Mouse (Mus musculus) thymus, postnatal 25 days (tissue): ENCODE results near the gene Ubash3b.
A peak's percentile ranks its signal among the peaks of the same experiment; 100 is the strongest.

Experiments used
- DNase-seq: peaks from one replicate; pipeline ENCODE4 v3.0.0; 2022

Ubash3b gene

DNA sequence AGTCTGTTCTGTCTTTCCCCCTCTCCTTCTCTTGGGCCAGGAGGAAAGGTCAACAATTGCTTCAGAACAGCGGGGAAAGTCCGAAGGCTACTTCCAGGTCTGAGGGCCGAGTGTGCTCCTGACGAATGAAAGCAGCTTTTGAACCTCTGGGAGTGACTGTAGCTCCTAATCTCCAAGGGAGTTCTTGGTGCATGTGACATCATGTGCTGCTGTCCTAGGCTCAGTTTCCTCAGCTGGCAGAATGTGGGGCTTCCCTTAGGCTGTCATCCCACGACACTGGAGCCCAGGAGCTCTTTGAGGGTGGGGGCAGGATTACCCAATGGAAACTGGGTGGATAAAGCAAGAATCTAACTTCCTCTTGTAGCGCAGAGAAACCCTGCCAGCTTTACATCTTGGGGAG is at the start of gene Ubash3b:
TSS of gene Ubash3b (minus strand) at position 285 of the 400 bp plus-strand sequence.
- no peak for DNase-seq

DNA sequence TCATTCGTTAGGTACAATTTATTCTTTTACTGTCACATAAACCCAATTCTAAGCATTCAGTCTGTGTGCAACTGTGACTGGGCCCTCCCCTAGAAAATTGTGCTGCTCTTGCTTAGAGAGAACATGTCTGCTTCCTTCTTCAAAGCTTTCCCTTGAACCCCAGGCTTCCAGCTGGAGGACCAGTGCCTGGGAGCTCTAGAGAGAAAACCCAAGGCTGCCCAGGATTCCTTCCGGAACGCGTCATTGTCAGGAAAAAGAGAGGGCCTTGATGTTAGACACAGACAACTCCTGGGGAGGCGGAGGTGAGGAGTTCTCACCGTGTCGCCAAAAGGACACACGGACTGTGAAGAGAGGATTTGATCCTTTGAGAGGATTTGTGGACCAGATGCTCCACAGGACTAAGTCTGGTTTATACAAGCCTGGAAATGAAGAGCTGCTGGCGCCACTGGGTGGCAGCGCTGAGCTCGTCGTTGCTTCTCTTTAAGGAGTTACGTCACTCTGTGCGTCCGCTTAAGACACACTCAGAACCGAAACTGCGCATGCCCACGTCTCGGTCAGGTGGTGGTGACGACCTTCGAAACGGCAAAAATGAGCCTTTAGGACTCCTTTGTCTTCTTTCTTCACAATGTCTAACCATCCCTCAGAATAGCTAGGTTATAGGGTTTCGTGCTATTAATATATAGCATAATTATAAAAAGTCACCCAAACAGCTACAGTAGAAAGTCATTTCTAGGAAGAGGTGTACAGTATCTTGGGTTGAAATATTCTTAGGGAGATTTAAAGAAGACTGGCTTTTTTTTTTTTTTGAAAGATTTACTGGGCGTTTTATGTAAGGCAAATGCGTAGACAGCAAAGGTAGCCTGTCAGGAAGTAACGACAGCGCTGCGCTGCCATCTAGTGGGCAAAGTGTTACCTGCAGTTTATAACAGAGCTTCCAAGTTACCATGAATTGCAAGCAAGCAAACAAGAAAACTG is 45.9 kb upstream of the Ubash3b start:
- peak; percentile 91 for DNase-seq

DNA sequence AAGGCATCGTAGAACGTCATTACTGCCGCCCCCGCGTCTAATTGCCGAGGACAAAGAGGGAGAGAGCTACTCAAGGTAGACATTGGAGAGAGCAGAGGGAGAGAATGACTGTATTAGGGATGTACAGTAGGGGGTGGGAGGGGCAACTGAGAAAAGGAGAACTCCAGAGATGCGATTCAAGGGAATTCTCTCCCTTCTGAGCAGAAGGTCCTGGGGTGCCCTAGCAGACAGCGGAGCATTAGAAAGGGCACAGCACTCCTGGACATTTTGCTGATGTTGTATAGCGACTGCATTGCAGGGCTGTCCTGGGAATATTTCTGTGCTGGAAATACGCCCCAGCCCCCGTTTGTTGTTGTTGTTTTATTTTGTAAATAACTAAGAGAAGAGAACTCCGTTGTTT is 45.2 kb upstream of the Ubash3b start:
- no peak for DNase-seq

DNA sequence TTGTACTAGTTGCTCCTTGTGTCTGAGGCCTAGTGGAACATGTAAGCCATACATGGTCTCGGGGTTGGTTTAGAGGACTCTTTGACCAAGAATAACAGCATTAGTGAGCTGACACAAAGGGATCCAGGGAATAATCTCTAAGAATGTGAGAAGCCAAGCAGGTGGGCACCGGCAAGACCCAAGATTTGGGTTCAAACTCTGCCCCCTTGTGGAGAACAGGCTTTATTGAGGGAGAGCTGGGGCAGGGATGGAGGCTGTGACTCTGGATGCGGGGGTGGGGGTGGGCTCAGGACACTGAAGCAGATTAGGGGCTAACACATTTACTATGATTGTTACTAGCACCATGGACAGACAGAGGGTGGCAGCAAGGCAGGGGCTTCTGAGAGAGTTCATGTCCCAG is 43.8 kb upstream of the Ubash3b start:
- DNase-seq, result no peak

DNA sequence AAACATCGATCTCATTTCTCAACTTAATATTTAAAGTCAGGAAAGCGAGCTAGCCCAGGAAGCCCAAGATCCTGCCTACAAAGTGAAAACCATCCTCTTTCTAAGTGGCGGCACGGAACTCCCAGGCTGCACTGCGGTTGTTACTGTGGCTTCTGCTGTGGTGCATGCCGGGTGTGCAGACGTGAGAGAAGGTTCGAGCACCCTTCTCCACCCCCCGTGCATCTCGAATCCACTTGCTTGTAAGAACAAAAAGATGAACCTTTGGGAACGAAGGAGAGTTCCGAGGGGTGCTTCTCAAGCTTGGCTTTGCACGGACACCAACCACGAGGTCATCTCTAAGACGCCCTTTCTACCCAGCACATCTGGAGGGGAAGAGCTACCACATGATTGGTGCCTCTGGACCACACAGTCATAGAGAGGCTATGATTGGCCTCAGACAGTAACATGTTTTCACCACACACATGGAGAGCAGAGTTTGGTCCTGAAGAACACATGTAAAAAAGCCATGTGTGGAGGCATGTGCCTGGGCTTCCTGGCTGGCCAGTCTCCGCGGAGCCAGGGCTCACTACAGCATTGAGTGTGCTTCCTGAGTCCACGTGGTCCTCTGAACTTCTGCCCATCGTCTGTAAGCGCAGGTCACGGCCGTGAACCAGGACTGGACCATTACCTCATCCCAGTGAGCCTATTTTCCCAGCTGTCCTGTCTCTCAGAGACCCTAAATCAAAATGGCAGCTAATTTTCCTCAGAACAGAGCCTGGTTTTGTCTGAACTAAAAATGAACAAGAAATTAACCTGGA is 38.2 kb upstream of the Ubash3b start:
- DNase-seq, result no peak

DNA sequence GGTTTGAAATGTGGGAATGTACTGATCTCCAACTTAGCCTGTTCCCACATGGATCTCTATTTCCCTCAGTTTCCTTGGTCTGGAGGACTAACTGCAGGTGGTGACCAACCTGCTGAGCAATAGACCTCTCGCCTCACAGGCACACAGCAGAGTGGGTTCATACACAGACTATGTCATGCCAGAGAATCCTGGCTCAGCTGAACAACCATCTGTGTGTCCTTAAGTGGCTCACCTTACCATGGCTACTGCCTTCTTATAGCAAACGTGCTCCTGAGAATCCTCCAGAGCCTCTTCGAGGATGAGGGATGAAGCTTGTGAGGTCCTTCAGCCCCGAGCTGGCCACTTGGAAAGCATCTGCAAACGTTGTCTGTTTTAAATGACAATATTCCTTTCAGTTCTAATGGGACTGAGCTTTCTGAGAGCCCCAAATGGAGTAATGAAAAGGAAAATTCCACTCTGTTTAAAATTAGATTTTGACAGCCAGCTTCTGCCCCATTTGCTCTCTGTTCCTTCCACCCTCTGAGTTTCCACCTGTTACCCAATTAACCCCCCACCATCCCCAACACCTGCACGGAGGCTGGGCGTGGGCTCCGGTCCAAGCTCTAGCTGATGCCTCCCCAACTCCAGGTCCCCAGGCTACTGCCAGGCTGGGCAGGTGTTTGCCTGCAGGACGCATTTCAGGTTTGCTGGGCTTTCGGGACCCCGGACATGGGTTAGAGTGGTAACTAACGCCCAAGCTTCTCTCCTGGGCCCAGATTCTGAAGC is 37.2 kb upstream of the Ubash3b start:
- DNase-seq, result no peak

DNA sequence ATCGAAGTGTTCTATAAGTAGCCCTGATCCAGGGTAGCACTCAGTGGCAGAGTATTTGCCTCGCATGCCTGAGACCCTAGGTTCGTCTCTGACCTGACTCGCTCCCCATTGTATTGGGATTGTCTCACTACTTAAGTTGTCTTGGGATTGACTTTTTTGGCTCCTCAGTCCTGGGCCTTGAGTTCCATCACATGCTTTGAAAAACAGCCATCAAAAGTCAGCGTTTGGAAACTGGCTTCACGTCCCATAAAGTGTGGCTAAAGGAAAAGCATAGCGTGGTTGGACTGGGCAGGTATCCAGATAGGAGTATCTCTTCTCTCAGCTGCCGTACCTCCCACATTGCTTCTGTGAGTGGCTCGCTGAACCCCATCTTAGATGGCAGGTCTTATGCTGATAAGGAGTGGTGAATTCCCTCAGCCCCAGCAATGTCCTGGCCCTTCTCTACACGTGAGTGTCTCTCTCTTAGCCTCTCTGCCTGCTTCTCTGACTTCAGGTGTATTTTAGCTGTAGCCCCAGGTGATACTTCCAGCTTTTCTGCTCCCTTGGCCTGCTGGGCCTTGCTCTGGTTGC is 34.3 kb upstream of the Ubash3b start:
- DNase-seq, result no peak

DNA sequence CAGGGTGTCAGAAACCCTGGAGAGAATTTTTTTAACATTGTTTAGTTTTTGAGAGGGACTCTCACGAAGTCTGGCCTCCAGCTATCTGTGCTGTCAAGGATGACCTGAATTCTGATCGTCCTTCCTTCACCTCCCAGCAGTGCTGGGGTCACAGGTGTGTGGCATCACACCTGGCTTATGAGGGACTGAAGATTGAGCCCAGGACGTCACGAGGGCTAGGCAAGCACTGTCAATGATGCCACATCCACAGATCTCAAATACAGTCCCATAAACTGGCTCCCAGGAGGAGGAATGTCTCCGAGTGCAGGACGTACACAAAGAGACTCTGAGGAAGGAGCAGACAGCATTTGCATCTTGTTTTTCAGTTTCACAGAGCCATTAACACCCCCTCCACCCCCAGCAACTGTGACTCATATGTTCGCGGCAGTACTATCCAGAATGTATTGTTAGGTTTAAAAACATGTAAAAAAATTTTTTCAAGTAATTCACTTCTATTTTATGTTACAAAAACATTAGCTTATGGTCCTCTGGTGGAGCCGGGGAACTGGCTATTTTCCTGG is 30.2 kb upstream of the Ubash3b start:
- no peak for DNase-seq

DNA sequence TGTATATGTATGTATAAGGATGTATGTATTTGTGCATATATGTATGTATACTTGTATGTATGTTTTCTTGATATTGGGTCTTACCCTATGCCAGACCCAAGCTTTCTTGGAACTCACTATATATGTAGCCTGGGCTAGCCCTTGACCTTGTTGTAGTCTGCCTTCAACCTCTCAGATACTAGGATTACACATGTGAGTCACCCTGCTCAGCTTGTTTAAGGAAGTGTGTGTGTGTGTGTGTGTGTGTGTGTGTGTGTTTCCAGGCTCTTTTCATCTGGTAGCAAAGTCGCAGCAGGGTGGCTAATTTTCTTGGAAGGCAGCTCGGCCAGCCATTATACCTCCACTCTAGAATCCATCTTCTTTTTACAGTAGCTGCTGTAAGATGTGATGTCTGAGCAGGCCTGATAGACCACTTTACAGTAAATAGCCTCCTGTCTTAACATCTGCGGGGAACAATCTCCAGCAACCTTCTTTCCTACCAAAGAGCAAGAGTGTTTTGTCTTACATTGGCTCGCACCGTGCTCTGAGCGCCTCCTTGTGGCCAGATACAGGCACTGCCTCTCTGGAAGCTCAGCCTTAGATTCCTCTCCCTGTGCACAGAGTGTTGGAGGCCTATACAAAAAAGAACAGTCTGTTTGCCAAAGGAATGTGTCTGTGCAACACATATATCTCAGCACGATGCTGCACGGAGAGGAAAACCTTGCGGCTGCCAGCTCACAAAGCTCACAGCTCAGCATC is 29.4 kb upstream of the Ubash3b start:
- peak; percentile 72 for DNase-seq

DNA sequence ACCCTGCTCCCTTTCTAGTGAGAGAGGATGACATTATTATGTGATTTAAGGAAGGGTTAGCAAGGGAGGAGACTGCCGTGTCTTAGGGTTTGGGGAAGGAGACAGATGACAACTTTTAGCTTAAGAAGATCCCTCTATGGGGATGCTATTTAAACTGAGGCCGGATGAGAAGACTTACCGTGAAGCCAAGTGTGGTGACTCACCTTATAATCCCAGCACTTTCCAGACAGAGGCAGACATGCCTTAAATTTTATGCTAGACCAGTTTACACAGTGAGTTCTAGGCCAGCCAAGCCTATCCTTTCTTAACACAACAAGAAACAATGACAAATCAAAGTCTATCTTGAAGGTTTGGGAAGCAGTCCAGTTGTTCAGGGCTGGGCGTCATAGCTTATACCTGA is 26.4 kb upstream of the Ubash3b start:
- DNase-seq, result no peak

DNA sequence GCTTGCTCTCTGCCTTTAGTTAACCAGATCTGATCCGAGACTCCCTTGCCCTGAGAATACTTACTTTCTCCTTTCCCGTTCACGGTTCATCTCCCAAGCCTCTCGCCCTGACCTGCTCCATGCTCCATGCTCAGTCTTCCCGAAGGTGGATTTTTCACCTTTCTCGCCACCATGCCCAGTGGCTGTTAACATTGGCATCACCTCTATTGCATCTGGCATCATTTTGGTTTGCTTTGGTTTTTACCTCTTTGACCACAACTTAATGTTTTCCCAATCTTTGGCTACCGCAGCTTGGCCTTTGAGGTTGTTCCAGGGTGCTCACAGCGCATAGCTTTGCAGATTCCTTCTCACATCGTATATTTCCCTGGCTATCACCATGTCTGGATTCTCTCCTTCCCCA is 26.0 kb upstream of the Ubash3b start:
- DNase-seq, result no peak

DNA sequence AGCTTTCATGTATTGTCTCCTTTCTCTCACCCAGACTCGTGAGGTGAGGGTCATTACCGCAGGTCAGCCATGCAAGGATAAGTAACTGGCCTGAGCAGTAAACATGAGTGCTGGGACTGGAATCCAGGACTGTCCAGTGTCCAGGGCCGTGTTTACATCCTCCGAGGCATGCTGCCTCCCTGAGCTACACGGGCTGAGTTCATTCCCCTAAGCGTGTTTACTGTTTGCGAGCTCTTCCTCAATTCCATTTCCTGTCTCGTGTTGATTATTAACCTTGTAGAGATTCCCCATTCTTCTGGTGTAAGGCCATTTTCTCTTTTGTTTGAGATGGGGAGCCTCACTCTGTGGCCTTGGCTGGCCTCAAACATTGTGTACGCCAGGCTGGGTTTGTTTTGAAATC is 23.8 kb upstream of the Ubash3b start:
- no peak for DNase-seq

DNA sequence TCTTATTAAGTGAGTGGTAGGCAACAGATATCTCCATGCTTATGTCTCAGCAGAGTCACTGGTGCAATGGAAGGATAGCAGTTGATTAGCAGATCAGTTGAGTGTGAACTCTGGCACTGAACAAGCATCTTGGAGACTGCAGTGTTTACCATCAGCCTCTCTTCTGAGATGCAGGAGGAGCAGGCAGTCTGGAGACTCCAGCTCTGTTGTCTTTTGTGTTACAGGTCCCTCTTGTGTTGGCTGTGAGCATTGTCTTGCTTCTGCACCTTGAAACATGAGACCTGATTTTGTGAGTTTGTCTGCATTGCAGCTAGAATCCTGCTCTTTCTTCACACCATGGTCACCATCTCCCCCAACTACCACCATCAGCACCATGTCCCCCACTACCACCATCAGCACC is 21.1 kb upstream of the Ubash3b start:
- DNase-seq, result peak; percentile 47

DNA sequence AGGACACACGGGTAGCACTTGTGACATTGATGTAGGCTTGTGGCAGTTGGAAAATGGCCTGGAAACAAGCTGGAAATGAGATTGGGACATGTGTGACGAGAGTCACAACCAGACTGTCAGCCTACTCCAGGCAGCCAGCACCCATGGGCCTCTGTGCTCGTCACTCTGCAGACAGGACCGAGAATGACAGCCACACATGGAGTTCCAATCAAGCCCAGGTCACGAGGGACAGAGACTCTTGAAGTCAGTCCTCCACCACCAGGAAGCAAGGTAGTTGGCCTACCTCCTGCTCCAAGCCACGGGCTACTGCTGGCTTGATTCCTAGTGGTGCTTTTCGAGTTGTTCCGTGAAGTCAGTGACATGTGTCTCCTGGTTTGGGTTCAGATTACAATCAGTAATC is 20.3 kb upstream of the Ubash3b start:
- DNase-seq, result no peak

DNA sequence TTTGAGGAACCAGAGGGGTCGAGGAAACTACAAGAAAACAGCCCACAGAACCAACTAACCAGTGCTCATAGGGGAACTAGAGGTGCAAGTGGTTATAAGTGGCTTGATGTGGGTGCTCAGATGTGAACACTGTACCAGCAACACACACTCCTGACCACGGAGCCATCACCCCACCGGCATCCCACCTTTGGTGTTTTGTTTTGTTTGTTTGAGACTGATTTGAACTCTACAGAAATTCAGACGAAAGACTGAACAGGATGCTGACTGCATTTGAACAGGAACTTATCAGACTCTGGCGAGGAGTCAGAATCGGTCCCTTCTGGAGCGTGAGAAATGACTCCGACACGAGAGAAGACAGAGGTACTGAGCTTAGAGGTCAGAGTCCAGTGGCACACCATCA is 19.9 kb upstream of the Ubash3b start:
- DNase-seq, result no peak

DNA sequence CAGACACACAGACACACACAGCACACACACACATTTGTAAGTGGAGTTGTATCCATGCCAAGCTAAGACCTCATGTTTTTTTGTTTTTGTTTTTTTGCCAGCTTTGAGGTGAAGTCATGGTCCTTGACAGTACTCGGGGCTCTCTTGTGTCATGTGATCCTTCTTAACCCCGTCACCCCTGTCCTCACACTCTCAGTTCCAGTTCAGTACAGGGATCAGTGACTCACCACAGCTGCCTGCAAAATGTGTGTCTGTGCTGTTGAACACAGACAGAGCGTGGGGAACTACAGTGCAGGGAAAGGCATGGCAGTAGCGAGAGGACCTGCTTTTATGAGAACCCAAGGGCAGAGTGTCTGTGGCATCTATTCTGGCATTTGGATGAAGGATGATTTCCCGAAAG is 17.6 kb upstream of the Ubash3b start:
- no peak for DNase-seq

DNA sequence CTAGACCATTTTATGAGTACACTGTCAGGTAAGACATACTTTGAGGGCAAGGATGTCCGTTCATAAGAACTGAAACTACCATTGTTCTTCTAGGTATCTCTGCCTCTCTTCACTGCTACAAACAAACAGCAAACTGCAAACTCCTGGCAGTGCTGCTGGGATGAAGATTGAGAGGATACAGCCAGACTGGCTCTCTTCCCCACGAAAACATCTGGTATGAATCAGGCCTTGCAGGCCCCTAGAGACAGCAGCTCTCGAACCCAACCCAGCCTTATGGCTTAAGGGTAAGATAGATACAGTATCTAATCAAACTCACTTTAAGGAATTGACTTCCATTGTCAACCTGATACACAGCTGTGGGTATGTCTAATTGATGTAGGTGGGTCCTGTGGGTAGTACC is 11.7 kb upstream of the Ubash3b start:
- no peak for DNase-seq

DNA sequence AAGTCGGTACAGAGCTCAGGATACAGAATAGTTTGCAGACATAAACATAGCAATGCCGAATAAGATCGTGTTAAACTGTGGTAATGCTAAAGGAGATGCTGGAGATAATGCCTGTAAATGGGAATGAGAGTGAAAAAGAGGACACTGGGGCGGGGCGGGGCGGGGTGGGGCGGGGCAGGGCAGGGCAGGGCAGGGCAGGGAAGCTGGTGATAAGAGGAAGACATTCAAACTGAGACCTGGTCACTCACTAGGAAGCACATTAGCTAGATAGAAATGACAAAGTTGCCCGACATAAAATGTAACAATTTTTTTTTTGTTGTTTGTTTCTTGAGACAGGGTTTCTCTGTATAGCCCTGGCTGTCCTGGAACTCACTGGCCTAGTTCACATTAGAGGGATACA is 10.9 kb upstream of the Ubash3b start:
- DNase-seq, result no peak

DNA sequence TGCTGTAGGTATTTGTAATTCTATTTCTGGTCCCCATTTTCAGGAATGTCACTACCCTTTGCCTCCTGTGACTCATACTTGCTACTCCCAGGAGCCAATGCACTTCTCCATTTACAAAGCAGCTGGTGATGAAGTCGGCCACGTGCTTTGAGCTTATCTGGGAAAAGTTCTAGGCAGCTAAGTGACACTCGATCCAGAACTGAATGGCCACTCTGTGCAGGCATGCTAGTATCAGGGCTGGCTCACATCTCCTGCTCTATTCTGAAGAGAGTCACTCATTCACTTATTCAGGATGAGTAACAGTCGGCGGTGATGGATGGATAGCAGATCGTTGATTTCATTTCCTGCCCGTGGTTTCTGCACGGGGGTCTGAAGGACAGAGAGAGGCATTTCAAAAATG is 8.5 kb upstream of the Ubash3b start:
- no peak for DNase-seq

DNA sequence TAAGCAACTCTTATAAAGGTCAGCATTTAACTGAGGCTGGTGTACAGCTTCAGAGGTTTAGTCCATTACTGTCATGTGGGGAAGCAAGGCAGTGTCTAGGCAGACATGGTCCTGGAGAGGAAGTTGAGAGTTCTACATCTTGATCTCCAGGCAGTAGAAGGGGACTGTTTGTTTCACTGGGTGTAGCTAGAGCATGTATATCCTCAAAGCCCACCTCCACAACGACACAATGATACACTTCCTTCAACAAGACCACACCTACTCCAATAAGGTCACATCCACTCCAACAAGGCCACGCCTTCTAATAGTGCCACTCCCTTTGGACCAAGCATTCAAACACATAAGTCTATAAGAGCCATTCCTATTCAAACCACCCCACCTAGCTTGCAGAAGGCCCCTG is 7.2 kb upstream of the Ubash3b start:
- DNase-seq, result no peak

DNA sequence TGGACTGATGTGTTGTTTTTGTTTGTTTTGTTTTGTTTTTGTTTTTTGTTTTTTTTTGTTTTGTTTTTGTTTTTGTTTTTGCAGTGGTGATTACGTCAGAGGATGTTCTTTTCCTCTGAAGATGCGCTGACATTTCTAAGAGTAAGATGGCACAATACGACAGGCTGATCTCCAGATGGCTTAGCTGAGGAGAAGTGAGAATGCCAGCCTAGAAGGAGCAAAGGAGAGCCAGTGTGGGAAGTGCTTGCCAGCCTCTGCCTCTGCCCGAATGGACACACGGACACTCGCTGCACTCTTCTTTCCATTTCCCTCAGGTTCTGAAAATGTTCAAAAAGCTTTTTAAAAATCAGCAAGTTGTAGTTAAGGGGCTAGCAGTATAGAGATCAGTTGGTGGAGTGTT is 6.7 kb upstream of the Ubash3b start:
- no peak for DNase-seq

DNA sequence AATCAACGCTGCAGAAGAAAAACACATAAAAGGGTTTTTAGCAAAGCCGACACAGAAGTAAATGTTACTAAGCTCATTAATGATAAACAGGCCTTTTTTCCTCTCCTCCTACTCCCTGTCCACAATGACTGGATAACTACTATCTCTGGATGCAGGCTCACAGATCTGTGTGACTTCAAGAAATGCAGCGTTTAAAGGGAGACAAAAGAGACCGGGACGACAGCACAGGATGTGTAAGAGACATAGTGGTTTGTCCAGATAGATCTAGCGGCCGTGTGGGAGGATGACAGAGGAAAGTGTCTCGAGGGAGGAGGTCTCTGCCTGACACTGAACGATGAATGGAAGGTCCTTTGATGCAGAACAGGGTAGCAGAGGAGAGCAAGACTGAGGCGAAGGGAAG is 5.4 kb upstream of the Ubash3b start:
- peak; percentile 29 for DNase-seq
